Mouse (Mus musculus) common myeloid progenitor, adult 5-6 weeks (primary cell): Measurements from ENCODE around the gene Aldh6a1. TPM values are rescaled to one million over a fixed set of nuclear protein-coding genes. Genes with fewer than 3 reads are reported as not detected.

Source experiments
- ATAC-seq: replicated peaks from 2 replicates; pipeline ENCODE4 v1.8.0; 2016; ENCODE audit warnings: low read depth, mild to moderate bottlenecking, moderate TSS enrichment, inconsistent platforms; ENCODE audit not compliant: poor library complexity, severe bottlenecking
- total RNA-seq: library from RNA; stranded (forward); fragments of 200-1000, 187-1606 nt; gene quantifications from 2 replicates; pipeline ENCODE4 v1.2.3, GENCODE M21; 2017

Aldh6a1 gene
- total RNA-seq, 1 experiment from 2014 or later: 16.4 TPM

GRCm38 (mm10) chr12:84385408-84385807 is 65.4 kb downstream of the Aldh6a1 start:
- no peak for ATAC-seq

- ATAC-seq: peak; percentile 55
These were observed 66.1 kb downstream of the Aldh6a1 start for GRCm38 (mm10) chr12:84384644-84385081.

- ATAC-seq: no peak
These were observed 68.4 kb downstream of the Aldh6a1 start for GRCm38 (mm10) chr12:84382369-84382768.

Other genes with a start within 250 kb of the Aldh6a1 start
- gene Elmsan1, start 232.1 kb downstream of the Aldh6a1 start, total RNA-seq: 13.0 and 15.1 TPM in 2 replicates
- 47.0 and 55.7 TPM in 2 replicates for gene Ptgr2, start 165.8 kb downstream of the Aldh6a1 start, total RNA-seq
- 47.0 and 51.8 TPM in 2 replicates for gene Zfp410, start 134.2 kb downstream of the Aldh6a1 start, total RNA-seq
- gene Coq6, start 89.3 kb downstream of the Aldh6a1 start, total RNA-seq: 12.7 and 17.5 TPM in 2 replicates
- gene Fam161b, start 89.2 kb downstream of the Aldh6a1 start, total RNA-seq: 1.8 and 2.2 TPM in 2 replicates
- gene Entpd5, start 42.0 kb downstream of the Aldh6a1 start, total RNA-seq: 15.2 and 23.4 TPM in 2 replicates
- 4.1 and 5.0 TPM in 2 replicates for gene Bbof1, start 41.9 kb downstream of the Aldh6a1 start, total RNA-seq
- 29.2 and 34.4 TPM in 2 replicates for gene Rnf113a2, start 33.8 kb downstream of the Aldh6a1 start, total RNA-seq
- 15.2 and 19.7 TPM in 2 replicates for gene Lin52, start 418 bp upstream of the Aldh6a1 start, total RNA-seq
- gene Vsx2, start 118.8 kb upstream of the Aldh6a1 start, total RNA-seq: not detected in 2 replicates
- 1.9 and 4.1 TPM in 2 replicates for gene Abcd4, start 166.4 kb upstream of the Aldh6a1 start, total RNA-seq
- not detected in 2 replicates for gene Vrtn, start 190.0 kb upstream of the Aldh6a1 start, total RNA-seq
- not detected in 2 replicates for gene Syndig1l, start 247.8 kb upstream of the Aldh6a1 start, total RNA-seq